Mouse (Mus musculus) liver, embryonic 13.5 days (tissue): ENCODE measurements around the gene Tmem108. TPM values are rescaled to one million over a fixed set of nuclear protein-coding genes. Genes with fewer than 3 reads are reported as not detected.

Experiments used
- ATAC-seq: fragments of 200-750 bp; cut with Nextera tagmentation; 2 replicates; pipeline ENCODE4 v1.8.0; 2017; ENCODE audit warnings: low read depth, mild to moderate bottlenecking, moderate number of reproducible peaks, moderate library complexity
- DNase-seq: peaks from one replicate; pipeline ENCODE4 v3.0.0; 2022
- H3K27ac ChIP-seq: fragments of 300-500 bp; sonication (generic); 2 replicates; pipeline ENCODE4 v1.5.1; 2015; ENCODE audit warnings: moderate library complexity, mild to moderate bottlenecking, inconsistent platforms
- H3K27me3 ChIP-seq: fragments of 300-500 bp; sonication (generic); 2 replicates; pipeline ENCODE4 v1.6.1; 2015; ENCODE audit warnings: mild to moderate bottlenecking, inconsistent platforms
- H3K36me3 ChIP-seq: fragments of 300-500 bp; sonication (generic); 2 replicates; pipeline ENCODE4 v1.6.1; 2015; ENCODE audit warnings: mild to moderate bottlenecking, inconsistent platforms
- H3K4me1 ChIP-seq: fragments of 300-500 bp; sonication (generic); replicated peaks from 2 replicates; pipeline ENCODE4 v1.6.1; 2015; ENCODE audit warnings: inconsistent platforms
- H3K4me2 ChIP-seq: fragments of 300-500 bp; sonication (generic); 2 replicates; pipeline ENCODE4 v1.6.1; 2015; ENCODE audit warnings: inconsistent platforms, mild to moderate bottlenecking, moderate library complexity
- H3K4me3 ChIP-seq: fragments of 300-500 bp; sonication (generic); replicated peaks from 2 replicates; pipeline ENCODE4 v1.5.1; 2015; ENCODE audit warnings: mild to moderate bottlenecking, inconsistent platforms
- H3K9ac ChIP-seq: fragments of 300-500 bp; sonication (generic); 2 replicates; pipeline ENCODE4 v1.6.1; 2015; ENCODE audit warnings: mild to moderate bottlenecking, inconsistent platforms
- H3K9me3 ChIP-seq: fragments of 300-500 bp; sonication (generic); replicated peaks from 2 replicates; pipeline ENCODE4 v1.6.1; 2016; ENCODE audit warnings: inconsistent platforms
- WGBS: fragments of 180-500 bp; shearing (Covaris S2); methylation state at CpG from one replicate; pipeline ENCODE4 v1.1.7; 2015; ENCODE audit not compliant: insufficient replicate concordance; 5-methylcytosine and 5-hydroxymethylcytosine counted together
- polyA plus RNA-seq: library from polyadenylated mRNA; unstranded; fragments of >200 nt; fragmentation: Nextera tagmentation; extraction: Ambion mirVana; gene quantifications from 2 replicates; pipeline ENCODE4 v1.2.1, GENCODE M21; 2015

Tmem108 gene
- polyA plus RNA-seq, 1 experiment from 2014 or later = 1.5 TPM

GRCm38 (mm10) chr9:103758930-103759695 is 2.5 kb downstream of the Tmem108 start:
- H3K9me3 ChIP-seq = no peaks in the 10 kb centered on the region
- H3K4me2 ChIP-seq = no peak overlapping the region
- H3K4me1 ChIP-seq = peaks cover 10% of the 10 kb centered on the region
- H3K9ac ChIP-seq = no peak overlapping the region
- H3K27ac ChIP-seq = no peak overlapping the region
- DNase-seq (peak; percentile 23), ATAC-seq (no peak)
- no peaks in the 10 kb centered on the region for H3K36me3 ChIP-seq
- no peak overlapping the region for H3K4me3 ChIP-seq
- peaks cover 46% of the 10 kb centered on the region for H3K27me3 ChIP-seq
- 24% methylated on average over 20 of the region's 20 CpGs for WGBS

GRCm38 (mm10) chr9:103758246-103758645 is 3.4 kb downstream of the Tmem108 start:
- peaks cover 44% of the 10 kb centered on the region for H3K27me3 ChIP-seq
- no peaks in the 10 kb centered on the region for H3K9me3 ChIP-seq
- H3K27ac ChIP-seq = no peak overlapping the region
- WGBS = 58% methylated on average over 7 of the region's 7 CpGs
- ATAC-seq (no peak), DNase-seq (no peak)
- no peaks in the 10 kb centered on the region for H3K36me3 ChIP-seq
- no peak overlapping the region for H3K4me2 ChIP-seq
- H3K4me3 ChIP-seq = no peak overlapping the region
- H3K4me1 ChIP-seq = peaks cover 10% of the 10 kb centered on the region
- H3K9ac ChIP-seq = no peak overlapping the region

- no peaks in the 10 kb centered on the region for H3K36me3 ChIP-seq
- H3K4me3 ChIP-seq = no peak overlapping the region
- no peak overlapping the region for H3K27ac ChIP-seq
- H3K9ac ChIP-seq = no peak overlapping the region
- 70% methylated on average over 10 of the region's 10 CpGs for WGBS
- no peaks in the 10 kb centered on the region for H3K9me3 ChIP-seq
- no peaks in the 10 kb centered on the region for H3K27me3 ChIP-seq
- ATAC-seq = no peak
- no peak for DNase-seq
- H3K4me1 ChIP-seq = no peaks in the 10 kb centered on the region
- H3K4me2 ChIP-seq = no peak overlapping the region
Measured at GRCm38 (mm10) chr9:103752618-103753017, 9.0 kb downstream of the Tmem108 start.

- ATAC-seq = no peak
- H3K9ac ChIP-seq = no peak overlapping the region
- 58% methylated on average over 9 of the region's 9 CpGs for WGBS
Measured at GRCm38 (mm10) chr9:103751568-103751967, 10.1 kb downstream of the Tmem108 start.

DNA sequence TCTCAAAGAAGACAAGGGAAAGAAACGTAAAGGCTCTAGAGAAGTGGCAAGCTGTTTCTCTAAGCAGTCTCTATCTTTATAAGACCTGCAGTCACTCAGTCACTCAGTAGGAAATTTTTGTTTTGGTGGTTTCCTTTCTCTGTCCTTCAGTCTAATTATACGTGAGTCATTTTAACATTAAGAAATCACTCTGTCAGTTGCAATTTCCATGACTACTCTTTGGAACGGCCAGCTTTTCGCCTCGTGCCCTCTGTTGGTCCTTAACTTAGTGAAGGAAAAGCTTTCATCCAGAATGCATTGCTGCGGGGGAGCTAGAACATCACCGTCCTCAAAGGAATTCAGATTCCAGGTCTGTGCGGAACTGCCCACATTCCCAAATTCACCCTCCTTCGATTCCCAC is 11.1 kb downstream of the Tmem108 start:
- H3K4me1 ChIP-seq = no peaks in the 10 kb centered on the region
- DNase-seq = no peak
- 71% methylated on average over 9 of the region's 9 CpGs for WGBS
- H3K9me3 ChIP-seq = no peaks in the 10 kb centered on the region
- H3K4me3 ChIP-seq = no peak overlapping the region
- no peaks in the 10 kb centered on the region for H3K27me3 ChIP-seq
- H3K9ac ChIP-seq = no peak overlapping the region
- no peak for ATAC-seq
- H3K36me3 ChIP-seq = no peaks in the 10 kb centered on the region
- H3K27ac ChIP-seq = no peak overlapping the region
- H3K4me2 ChIP-seq = no peak overlapping the region

More at GRCm38 (mm10) chr9:103751568-103751967, 10.1 kb downstream of the Tmem108 start:
- DNase-seq = no peak
- no peaks in the 10 kb centered on the region for H3K36me3 ChIP-seq
- no peaks in the 10 kb centered on the region for H3K4me1 ChIP-seq
- no peak overlapping the region for H3K27ac ChIP-seq
- no peaks in the 10 kb centered on the region for H3K9me3 ChIP-seq
- H3K27me3 ChIP-seq = no peaks in the 10 kb centered on the region
- no peak overlapping the region for H3K4me3 ChIP-seq
- no peak overlapping the region for H3K4me2 ChIP-seq

DNA sequence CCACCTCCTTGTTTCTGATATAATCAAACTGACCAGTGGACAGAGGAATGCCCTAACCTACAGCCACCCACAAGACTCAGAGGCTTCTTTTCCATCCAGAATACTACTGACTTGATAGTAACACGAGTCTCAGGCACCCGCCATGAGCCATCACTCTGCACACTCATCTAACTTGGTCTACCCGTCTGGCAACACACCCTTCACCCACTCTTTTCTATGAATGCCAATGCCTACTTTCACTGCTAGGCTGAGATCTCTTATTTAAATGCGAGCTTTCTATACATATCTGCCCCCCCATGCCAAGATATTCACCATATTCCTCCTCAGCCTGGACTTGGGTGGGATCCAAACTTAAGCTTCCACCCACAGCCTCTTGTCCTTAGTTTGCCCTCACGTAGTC is 15.0 kb downstream of the Tmem108 start:
- no peak for ATAC-seq
- WGBS = 64% methylated on average over 5 of the region's 5 CpGs

DNA sequence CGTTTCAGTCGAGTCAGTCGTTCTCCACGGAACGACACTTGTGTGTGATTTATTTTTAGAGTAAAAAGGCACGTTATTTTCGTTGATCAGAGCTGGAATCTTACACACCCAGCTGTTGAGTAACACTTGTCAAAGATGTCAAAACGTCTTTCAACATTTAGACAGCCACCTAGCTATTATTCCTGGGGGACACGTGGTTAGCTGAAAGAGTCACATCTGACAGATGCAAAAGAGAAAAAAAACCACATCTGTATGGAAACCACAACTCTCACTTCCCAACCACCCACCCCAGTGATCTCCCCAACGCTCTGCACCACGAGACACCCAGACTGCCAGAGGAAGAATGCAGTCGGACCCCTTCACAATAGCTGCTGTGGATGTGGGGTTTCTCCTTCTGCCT is 21.5 kb downstream of the Tmem108 start:
- 28% methylated on average over 12 of the region's 12 CpGs for WGBS
- Histone ChIP-seq H3K9me3 (no peaks in the 10 kb centered on the region), H3K4me3 (no peak overlapping the region), H3K4me2 (no peak overlapping the region), H3K27me3 (no peaks in the 10 kb centered on the region), H3K9ac (no peak overlapping the region), H3K27ac (no peak overlapping the region), H3K4me1 (no peaks in the 10 kb centered on the region), H3K36me3 (no peaks in the 10 kb centered on the region)
- no peak for ATAC-seq
- DNase-seq = no peak

More for the DNA sequence above, 15.0 kb downstream of the Tmem108 start:
- H3K9ac ChIP-seq = no peak overlapping the region
- no peaks in the 10 kb centered on the region for H3K27me3 ChIP-seq
- no peaks in the 10 kb centered on the region for H3K9me3 ChIP-seq
- no peak for DNase-seq
- H3K4me1 ChIP-seq = no peaks in the 10 kb centered on the region
- no peak overlapping the region for H3K4me2 ChIP-seq
- no peaks in the 10 kb centered on the region for H3K36me3 ChIP-seq
- no peak overlapping the region for H3K4me3 ChIP-seq
- H3K27ac ChIP-seq = no peak overlapping the region

DNA sequence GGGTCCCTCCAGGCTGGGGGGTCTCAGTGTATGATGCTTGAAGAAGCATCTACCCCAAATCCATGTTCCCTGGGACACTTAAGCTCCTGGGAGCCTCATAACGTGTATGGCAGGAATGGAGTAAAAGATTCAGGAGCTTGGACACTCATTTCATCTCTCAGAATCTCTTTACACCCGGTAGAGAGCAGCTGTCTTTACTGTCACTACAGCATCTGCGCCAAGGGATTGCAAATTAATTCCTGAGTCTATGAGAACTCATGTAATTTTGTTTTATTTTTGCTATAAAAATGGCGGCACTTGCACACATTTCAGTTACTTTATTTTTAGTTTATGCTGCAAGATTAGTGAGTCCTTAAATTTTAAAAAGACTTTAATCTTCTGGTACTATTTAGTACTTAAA is 22.6 kb downstream of the Tmem108 start:
- no peak overlapping the region for H3K4me2 ChIP-seq
- no peak overlapping the region for H3K4me3 ChIP-seq
- WGBS = 64% methylated on average over 4 of the region's 4 CpGs
- H3K9ac ChIP-seq = no peak overlapping the region
- no peaks in the 10 kb centered on the region for H3K36me3 ChIP-seq
- no peak overlapping the region for H3K27ac ChIP-seq
- no peaks in the 10 kb centered on the region for H3K4me1 ChIP-seq
- no peaks in the 10 kb centered on the region for H3K27me3 ChIP-seq
- ATAC-seq (no peak), DNase-seq (no peak)
- no peaks in the 10 kb centered on the region for H3K9me3 ChIP-seq

DNA sequence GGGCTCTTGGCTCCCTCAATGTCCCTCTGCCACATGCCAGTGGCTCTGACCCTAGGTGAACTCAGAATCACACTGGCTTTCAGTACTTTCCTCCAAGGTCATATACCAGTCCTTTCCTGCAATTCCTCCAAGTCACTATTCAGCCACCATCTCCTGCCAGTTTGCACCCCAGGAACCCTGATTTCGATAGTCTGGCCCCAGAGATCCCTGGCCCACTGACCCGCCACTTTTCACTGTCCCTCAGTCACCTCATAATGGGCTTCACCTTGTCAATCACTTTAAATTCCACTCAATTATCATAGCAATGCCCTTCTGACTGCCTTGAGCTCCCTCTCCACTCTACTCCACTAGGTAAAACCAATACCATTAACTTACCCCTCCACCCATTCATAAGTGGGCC is 31.9 kb downstream of the Tmem108 start:
- no peak overlapping the region for H3K4me2 ChIP-seq
- DNase-seq (no peak), ATAC-seq (no peak)
- 54% methylated on average over 2 of the region's 2 CpGs for WGBS
- no peaks in the 10 kb centered on the region for H3K36me3 ChIP-seq
- H3K27ac ChIP-seq = no peak overlapping the region
- no peaks in the 10 kb centered on the region for H3K4me1 ChIP-seq
- no peaks in the 10 kb centered on the region for H3K27me3 ChIP-seq
- no peak overlapping the region for H3K9ac ChIP-seq
- no peaks in the 10 kb centered on the region for H3K9me3 ChIP-seq
- H3K4me3 ChIP-seq = no peak overlapping the region

DNA sequence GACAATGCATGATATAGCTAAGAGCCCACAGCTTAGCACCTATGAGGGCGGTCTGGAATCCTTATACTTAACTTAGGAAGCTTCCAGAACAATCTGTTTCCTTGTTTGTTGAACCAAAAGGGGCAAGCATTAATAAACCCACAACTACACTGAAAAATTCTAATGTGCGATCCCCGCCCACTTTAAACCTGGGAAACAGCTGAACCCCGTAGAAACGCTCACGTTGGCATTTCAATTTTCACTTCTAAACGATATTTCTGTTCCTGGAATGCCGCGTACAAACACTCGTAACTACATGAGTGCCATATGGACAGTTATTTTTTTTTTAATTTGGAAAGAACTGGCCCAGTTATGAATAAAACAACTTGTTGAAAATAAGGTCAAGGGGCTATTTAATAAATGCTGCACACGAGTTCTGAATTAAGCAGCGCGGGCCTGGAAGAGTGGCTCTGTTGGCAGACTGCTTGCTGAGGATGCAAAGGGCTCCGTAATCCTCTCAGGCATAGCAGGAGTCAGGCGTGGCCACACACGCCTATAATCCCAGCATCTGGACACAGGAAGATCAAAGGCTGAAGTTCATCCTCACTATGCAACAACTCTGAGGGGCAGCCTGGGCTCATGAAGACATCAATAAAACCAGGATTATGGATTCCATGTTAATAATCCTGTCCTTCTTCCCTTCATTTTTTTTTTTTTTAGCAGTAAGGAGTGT is 34.7 kb downstream of the Tmem108 start:
- no peak for DNase-seq
- Histone ChIP-seq H3K9me3 (no peaks in the 10 kb centered on the region), H3K4me2 (no peak overlapping the region), H3K27me3 (no peaks in the 10 kb centered on the region), H3K36me3 (no peaks in the 10 kb centered on the region), H3K4me1 (no peaks in the 10 kb centered on the region), H3K27ac (no peak overlapping the region), H3K4me3 (no peak overlapping the region), H3K9ac (no peak overlapping the region)
- ATAC-seq = no peak
- 75% methylated on average over 16 of the region's 16 CpGs for WGBS

DNA sequence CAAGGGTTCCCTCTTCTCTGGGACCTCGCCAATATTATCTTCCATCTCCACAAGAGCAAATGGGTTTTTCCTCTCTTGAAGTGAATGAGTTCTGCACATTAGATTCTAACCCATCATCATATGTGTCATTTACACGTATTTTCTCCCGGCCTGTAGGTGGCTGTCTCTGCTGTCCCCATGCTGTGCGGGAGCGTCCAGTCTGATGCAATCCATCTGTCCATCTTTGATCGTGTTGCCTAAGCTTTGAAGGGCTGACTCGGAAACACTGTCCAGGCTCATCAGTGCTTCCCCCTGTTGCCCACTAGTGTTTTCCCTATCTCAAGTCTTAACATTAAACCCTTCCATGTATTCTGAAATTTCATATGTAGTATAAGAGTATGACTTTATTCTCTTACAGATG is 36.1 kb downstream of the Tmem108 start:
- DNase-seq = no peak
- Histone ChIP-seq H3K36me3 (no peaks in the 10 kb centered on the region), H3K9me3 (no peaks in the 10 kb centered on the region), H3K4me1 (no peaks in the 10 kb centered on the region), H3K9ac (no peak overlapping the region), H3K27me3 (no peaks in the 10 kb centered on the region), H3K4me3 (no peak overlapping the region), H3K4me2 (no peak overlapping the region), H3K27ac (no peak overlapping the region)
- WGBS = 61% methylated on average over 7 of the region's 7 CpGs
- ATAC-seq = no peak

GRCm38 (mm10) chr9:103721486-103721885 is 40.2 kb downstream of the Tmem108 start:
- H3K9ac ChIP-seq = no peak overlapping the region
- DNase-seq (no peak), ATAC-seq (no peak)
- 64% methylated on average over 3 of the region's 3 CpGs for WGBS
- no peaks in the 10 kb centered on the region for H3K9me3 ChIP-seq
- H3K27me3 ChIP-seq = no peaks in the 10 kb centered on the region
- no peaks in the 10 kb centered on the region for H3K36me3 ChIP-seq
- no peak overlapping the region for H3K27ac ChIP-seq
- H3K4me3 ChIP-seq = no peak overlapping the region
- H3K4me1 ChIP-seq = no peaks in the 10 kb centered on the region
- H3K4me2 ChIP-seq = no peak overlapping the region
